Mouse (Mus musculus) lung, postnatal 14 days (tissue): Measurements from ENCODE around the gene Htr3b.
"Not testable (repeated sequence)": the region's sequence is repeated elsewhere in the genome, so short reads cannot be mapped to it uniquely, and the experiment has no call there.

Experiments used
- DNase-seq: peaks from one replicate; pipeline ENCODE4 v3.0.0; 2021

Gene Htr3b

GRCm38 (mm10) chr9:48964587-48965040, at the start of gene Htr3b:
Gene Htr3b (minus strand): TSS chr9:48964990.
- DNase-seq, result no peak

GRCm38 (mm10) chr9:48999256-48999655, 34.5 kb upstream of the Htr3b start:
- no peak for DNase-seq

DNA sequence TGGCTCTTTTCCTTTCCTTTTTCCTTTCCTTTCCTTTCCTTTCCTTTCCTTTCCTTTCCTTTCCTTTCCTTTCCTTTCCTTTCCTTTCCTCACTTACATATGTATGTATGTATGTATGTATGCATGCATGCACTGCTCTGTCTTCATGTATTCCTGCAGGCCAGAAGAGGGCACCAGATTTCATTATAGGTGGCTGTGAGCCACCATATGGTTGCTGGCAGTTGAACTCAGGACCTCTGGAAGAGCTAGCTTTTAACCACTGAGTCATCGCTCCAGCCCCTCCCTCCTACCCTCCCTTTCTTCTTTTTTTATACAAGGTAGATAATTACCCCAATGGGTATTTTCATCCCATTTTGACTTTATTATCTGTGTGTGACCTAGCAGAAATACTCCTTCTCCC, 30.9 kb upstream of the Htr3b start:
- no peak for DNase-seq

DNA sequence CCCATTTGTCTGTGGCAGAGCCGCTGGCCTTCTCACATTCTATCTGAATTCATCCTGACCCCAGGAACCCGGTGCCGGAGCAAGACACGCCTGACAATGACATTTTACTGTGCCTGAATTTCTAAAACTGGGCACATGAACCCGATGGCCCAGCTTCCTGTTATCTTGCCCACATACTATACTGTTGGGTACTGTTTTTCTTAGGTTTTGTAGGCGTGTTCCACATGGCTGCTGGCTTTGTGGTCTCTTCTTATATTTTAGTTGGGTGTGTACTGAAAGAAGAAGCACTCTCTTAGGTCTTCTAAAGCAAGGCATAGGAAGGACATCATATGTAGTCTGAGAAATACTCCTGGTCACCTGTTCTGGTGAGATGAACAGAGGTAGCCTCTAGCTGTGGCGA, 30.0 kb upstream of the Htr3b start:
- DNase-seq, result no peak

DNA sequence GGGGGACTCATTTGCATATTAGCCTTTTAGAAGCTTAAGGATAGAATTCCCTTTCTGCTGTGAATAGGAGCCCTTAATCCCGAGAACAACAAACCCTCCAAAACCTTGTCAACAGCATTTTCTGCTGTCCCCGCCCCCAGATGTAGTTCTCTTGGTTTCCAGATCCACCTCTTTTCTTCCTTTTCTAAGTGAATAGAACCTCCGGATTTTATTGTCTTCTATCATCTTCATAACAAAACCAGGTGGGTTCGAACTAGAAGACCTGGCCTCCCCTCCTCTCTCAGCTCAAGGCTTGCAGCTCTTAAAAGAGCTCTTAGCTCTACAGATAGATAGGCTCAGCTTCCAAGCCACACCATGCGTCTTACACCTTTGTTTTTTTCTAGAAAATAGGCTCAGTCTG, 26.9 kb upstream of the Htr3b start:
- DNase-seq, result no peak

- DNase-seq, result no peak
Observed at GRCm38 (mm10) chr9:48987201-48988101, 22.7 kb upstream of the Htr3b start.

DNA sequence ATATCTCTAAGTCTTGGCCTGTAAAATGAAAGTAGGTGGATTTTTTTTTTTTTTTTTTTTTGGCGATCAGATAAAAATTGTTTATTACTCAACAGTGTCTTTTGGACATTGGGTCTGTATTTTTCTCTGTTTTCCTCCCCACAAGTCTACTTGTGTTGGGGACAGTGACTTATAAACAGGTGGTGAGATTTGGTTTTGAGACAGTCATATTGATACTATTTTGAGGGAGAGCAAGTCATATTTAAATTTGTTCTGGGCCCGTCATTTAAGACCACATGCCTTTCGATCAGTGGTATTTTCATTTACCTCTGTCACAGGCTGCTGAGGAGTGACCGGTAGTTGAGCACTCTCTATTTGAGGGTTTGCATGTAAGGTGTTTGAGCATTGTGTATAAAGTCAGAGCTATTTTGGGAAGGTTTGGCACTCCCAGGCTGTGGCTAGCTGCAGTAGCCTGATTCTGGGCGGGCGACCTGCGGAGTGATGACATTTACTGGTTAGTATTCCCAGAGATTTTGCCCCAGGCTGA, 21.9 kb upstream of the Htr3b start:
- DNase-seq, result no peak

DNA sequence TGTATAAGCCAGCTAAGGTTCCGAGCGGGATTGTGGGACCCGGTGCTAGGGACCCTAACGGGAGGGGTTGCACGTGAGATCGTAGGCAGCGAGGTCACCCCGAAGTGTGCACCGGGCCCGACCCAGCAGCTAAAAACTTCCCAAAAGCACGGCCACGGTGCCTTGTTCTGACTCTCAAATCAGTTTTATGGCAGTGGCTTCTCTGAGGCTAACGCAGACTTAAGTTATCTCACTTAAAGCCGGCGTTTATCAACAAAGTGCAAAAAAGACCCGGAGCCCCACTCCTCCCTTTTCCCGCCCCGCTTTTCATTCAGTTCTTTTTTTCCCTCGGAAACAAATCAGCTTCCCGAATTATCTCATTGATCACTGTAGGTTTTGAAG, 20.9 kb upstream of the Htr3b start:
- no peak for DNase-seq

- DNase-seq, result peak; percentile 100
Observed at GRCm38 (mm10) chr9:48984845-48985707, 20.3 kb upstream of the Htr3b start, which contains the start of gene Usp28. Gene Usp28 (plus strand): TSS chr9:48985375.

GRCm38 (mm10) chr9:48984320-48984844, 19.6 kb upstream of the Htr3b start:
- DNase-seq, result no peak

DNA sequence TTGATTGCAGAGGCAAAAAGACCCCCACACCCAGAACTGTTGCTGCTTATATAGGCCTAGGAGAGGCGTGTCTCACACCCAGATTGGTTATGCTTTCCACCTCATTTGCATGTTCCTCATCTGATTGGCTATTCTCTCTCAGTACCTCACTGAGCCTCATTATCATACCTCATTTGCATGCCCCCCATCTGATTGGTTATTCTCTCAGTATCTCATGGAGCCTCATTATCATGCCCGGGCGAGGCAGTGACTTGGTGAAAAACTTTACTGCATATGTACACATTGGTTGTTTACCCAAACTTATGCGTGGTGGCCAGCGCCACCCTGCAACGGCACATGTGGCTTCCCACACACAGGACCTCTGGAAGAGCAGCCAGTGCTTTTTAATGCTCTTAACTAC, 19.0 kb upstream of the Htr3b start:
- not testable (repeated sequence) for DNase-seq

- no peak for DNase-seq
Observed at GRCm38 (mm10) chr9:48981827-48982226, 17.0 kb upstream of the Htr3b start.

DNA sequence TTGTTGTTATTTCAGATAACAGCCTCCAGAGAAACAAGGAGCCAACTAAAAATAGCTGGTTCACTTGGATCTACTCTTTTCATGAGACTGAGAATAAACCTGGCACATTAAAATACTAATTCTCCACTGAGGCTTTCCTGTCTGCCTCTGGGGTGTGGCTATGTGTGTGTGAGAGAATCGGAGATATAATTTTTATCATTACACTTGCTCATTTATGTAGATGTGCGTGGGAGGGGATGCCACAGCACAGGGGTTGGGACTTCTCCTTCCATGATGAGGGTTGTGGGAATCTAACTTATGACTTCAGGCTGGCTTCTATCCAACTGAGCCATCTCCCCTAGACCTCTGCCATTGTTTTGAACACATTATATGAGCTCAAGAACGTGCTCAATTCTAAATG, 16.0 kb upstream of the Htr3b start:
- DNase-seq, result no peak

DNA sequence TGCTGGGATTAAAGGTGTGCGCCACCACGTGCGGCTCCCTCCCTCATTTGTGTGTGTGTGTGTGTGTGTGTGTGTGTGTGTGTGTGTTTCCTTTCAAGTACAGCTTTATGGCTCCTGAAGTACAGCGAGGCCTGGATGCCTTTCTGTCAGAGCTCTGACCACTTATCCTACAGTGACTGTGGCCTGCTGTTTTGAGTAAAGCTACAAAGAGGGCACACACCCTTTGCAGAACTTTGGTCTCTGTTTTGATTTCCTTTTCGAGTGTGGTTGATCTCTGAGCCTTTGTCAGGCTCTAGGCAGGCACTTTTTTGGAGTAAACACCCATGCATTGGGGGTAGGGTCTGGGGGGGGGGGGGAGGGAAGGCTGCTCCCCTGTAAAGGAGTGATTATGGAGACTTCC, 15.6 kb upstream of the Htr3b start:
- no peak for DNase-seq

DNA sequence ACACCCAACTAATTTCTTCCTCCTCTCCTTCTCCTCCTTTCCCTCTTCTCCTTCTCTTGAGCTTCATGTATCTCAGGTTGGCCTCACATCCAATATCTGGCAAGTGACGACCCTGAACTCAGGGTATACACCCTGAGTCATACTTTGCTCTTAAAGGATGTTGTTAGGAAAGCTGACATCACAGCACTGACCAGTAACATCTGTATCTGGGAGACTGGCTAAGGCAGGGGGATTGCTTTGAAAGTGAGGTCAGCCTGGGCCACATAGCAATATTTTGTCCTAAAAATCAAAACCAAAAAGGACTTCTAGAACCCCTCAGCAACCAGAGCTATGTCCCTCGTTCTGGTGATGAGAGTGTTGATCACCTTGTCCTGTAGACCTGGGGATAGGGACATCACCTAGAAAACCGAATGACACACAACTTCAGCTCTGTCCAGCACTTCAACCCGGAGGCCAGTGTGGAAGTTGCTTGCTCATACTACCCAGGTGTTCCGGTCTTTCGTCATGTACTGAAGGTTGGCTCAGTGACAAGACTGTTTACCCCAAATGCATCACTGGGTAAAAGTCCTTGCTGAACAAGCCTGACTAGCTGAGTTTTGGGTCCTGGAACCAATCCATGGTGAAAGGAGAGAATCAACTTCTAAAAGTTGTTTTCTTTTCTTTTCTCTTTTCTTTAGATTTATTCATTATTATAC, 12.0 kb upstream of the Htr3b start:
- no peak for DNase-seq

DNA sequence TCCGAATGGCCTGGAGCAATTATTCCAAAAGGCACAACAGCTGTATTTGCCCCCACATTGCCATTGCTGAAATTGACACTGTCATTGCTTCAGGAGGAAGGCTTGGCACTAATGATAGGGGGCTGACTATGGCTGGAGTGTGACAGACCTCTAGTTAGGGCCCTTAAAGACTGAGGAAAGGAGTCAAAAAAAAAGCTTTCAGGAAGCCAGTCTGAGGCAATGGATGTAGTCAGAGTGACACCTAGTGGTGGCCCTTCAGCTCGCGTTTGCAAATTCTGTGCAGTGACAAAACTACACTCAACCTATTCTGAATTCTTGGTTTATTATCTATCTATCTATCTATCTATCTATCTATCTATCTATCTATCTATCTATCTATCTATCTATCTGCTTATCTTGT, 7.7 kb upstream of the Htr3b start:
- DNase-seq, result peak; percentile 58

DNA sequence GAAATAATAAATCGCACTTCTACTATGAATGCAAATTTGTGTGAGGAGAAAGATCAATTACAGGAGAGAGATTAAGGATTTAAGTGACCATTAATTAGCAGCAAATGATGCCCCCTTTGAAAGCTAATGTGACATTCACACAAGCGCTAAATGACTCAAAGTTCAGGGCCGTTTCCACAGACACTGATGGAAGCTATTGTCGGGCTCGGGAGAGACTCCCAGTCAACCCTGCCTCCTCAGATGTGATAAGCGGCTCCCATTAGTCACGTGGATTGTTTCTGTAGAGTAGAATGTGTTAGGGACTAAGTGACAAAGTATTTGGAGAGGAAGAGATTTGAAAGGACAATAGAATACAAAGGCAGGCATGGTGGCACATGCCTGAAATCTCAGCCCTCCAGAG, 2.7 kb downstream of the Htr3b start:
- no peak for DNase-seq

DNA sequence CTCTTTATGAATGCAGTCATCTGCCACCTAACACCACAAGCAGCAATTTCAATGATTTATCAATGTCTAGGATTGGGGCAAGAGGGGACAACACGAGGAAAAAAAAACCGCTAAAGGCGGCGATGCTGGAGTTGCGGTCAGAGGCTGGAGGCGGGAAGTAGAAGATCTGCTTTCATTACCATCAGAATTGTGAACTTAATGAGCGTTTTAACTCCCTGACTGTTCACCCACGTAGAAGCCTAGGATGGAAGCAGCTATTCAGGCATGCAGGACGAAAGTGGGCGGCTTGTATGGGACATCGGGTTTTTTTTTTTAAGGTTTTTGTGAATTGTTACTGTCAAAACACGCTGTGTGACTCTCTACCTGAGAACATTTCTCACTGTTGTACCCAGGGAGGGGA, 3.5 kb downstream of the Htr3b start:
- DNase-seq, result no peak

DNA sequence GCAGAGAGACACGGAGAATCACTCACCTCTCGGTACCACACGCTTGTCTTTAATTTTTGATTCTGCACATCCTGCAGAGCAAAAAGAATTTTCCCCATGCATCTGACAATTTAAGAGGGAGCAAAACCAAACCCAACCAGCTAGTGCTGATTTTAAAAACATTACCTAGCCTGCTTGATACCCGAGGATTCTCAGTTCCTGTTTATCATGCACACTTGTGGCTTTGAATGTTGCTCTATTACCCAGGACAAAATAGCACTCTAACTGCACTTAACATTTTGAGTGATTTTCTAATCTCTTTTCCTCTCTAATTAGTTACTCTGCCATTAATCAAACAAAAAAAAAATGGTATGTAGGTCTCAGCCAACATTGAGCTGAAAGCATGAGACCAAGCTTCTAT, 17.2 kb downstream of the Htr3b start:
- no peak for DNase-seq

GRCm38 (mm10) chr9:48942349-48942748, 22.4 kb downstream of the Htr3b start:
- DNase-seq, result no peak

GRCm38 (mm10) chr9:48929436-48929835, 35.4 kb downstream of the Htr3b start:
- no peak for DNase-seq

GRCm38 (mm10) chr9:48928781-48929180, 36.0 kb downstream of the Htr3b start:
- no peak for DNase-seq
